Mouse (Mus musculus) limb, embryonic 11.5 days (tissue): ENCODE data around the gene Cds2. TPM values are rescaled to one million over a fixed set of nuclear protein-coding genes. Genes with fewer than 3 reads are reported as not detected.

Experiments used
- ATAC-seq: fragments of 200-750 bp; cut with Nextera tagmentation; 2 replicates; pipeline ENCODE4 v1.8.0; 2017; ENCODE audit warnings: low read depth; ENCODE audit not compliant: insufficient number of reproducible peaks, low FRiP score, low TSS enrichment
- DNase-seq: peaks from one replicate; pipeline ENCODE4 v3.0.0-alpha.2; 2015; ENCODE audit warnings: low spot score
- H3K27ac ChIP-seq: fragments of 300-500 bp; sonication (generic); replicated peaks from 2 replicates; pipeline ENCODE4 v1.5.1; 2014; ENCODE audit warnings: low read depth, mild to moderate bottlenecking, low read length
- H3K27me3 ChIP-seq: fragments of 300-500 bp; sonication (generic); 2 replicates; pipeline ENCODE4 v1.6.1; 2014; ENCODE audit warnings: mild to moderate bottlenecking, low read length, mixed read lengths; ENCODE audit not compliant: control insufficient read depth, insufficient read depth
- H3K36me3 ChIP-seq: fragments of 300-500 bp; sonication (generic); 2 replicates; pipeline ENCODE4 v1.6.1; 2014; ENCODE audit warnings: mild to moderate bottlenecking, low read length, moderate library complexity, mixed read lengths; ENCODE audit not compliant: control insufficient read depth, insufficient read depth
- H3K4me1 ChIP-seq: fragments of 300-500 bp; sonication (generic); 2 replicates; pipeline ENCODE4 v1.6.1; 2014; ENCODE audit warnings: low read length, mixed read lengths; ENCODE audit not compliant: control insufficient read depth, insufficient read depth
- H3K4me2 ChIP-seq: fragments of 300-500 bp; sonication (generic); 2 replicates; pipeline ENCODE4 v1.6.1; 2014; ENCODE audit warnings: low read depth, mild to moderate bottlenecking, moderate library complexity; ENCODE audit not compliant: severe bottlenecking
- H3K4me3 ChIP-seq: fragments of 300-500 bp; sonication (generic); 2 replicates; pipeline ENCODE4 v1.5.1; 2014; ENCODE audit warnings: low read depth, low read length
- H3K9ac ChIP-seq: fragments of 300-500 bp; sonication (generic); 2 replicates; pipeline ENCODE4 v1.6.1; 2014; ENCODE audit warnings: mild to moderate bottlenecking, low read length
- H3K9me3 ChIP-seq: fragments of 300-500 bp; sonication (generic); 2 replicates; pipeline ENCODE4 v1.6.1; 2016; ENCODE audit warnings: low read length; ENCODE audit not compliant: control insufficient read depth
- WGBS: fragments of 180-500 bp; shearing (Covaris S2); extraction: QIAGEN DNeasy Blood & Tissue Kit; methylation state at CpG from one replicate; pipeline ENCODE4 v1.1.7; 2014; 5-methylcytosine and 5-hydroxymethylcytosine counted together
- polyA plus RNA-seq: library from polyadenylated mRNA; unstranded; fragments of >200 nt; fragmentation: Nextera tagmentation; extraction: Ambion mirVana; gene quantifications from 2 replicates; pipeline ENCODE4 v1.2.1, GENCODE M21; 2014

The Cds2 gene
- polyA plus RNA-seq, 1 experiment from 2014 or later: 27.4 TPM

GRCm38 (mm10) chr2:132337202-132337601 lies 74.3 kb downstream of the Cds2 start:
- Histone ChIP-seq H3K27ac (no peak overlapping the region), H3K9me3 (no peaks in the 10 kb centered on the region), H3K4me1 (no peaks in the 10 kb centered on the region), H3K27me3 (no peaks in the 10 kb centered on the region), H3K4me2 (no peak overlapping the region), H3K36me3 (no peaks in the 10 kb centered on the region), H3K4me3 (no peak overlapping the region), H3K9ac (no peak overlapping the region)
- ATAC-seq: no peak
- WGBS: 92% methylated on average over 2 of the region's 2 CpGs
- DNase-seq: no peak

- Histone ChIP-seq H3K4me3 (no peak overlapping the region), H3K4me1 (no peaks in the 10 kb centered on the region), H3K4me2 (no peak overlapping the region), H3K9me3 (no peaks in the 10 kb centered on the region), H3K27me3 (no peaks in the 10 kb centered on the region), H3K9ac (no peak overlapping the region), H3K36me3 (no peaks in the 10 kb centered on the region), H3K27ac (no peak overlapping the region)
- DNase-seq: no peak
- ATAC-seq: no peak
- 86% methylated on average over 2 of the region's 2 CpGs for WGBS
These were observed 77.4 kb downstream of the Cds2 start for GRCm38 (mm10) chr2:132340350-132340749.

GRCm38 (mm10) chr2:132341293-132341692 lies 78.3 kb downstream of the Cds2 start:
- WGBS: 88% methylated on average over 3 of the region's 3 CpGs

GRCm38 (mm10) chr2:132343846-132344245 lies 80.9 kb downstream of the Cds2 start:
- Histone ChIP-seq H3K9me3 (no peaks in the 10 kb centered on the region), H3K36me3 (no peaks in the 10 kb centered on the region), H3K4me2 (no peak overlapping the region), H3K27ac (no peak overlapping the region), H3K4me3 (no peak overlapping the region), H3K9ac (no peak overlapping the region), H3K4me1 (no peaks in the 10 kb centered on the region), H3K27me3 (no peaks in the 10 kb centered on the region)
- DNase-seq (no peak), ATAC-seq (no peak)
- 86% methylated on average over 11 of the region's 11 CpGs for WGBS

More at GRCm38 (mm10) chr2:132341293-132341692, 78.3 kb downstream of the Cds2 start:
- DNase-seq (no peak), ATAC-seq (no peak)
- Histone ChIP-seq H3K4me1 (no peaks in the 10 kb centered on the region), H3K9ac (no peak overlapping the region), H3K4me2 (no peak overlapping the region), H3K9me3 (no peaks in the 10 kb centered on the region), H3K27me3 (no peaks in the 10 kb centered on the region), H3K4me3 (no peak overlapping the region), H3K36me3 (no peaks in the 10 kb centered on the region), H3K27ac (no peak overlapping the region)

Other genes with a start within 250 kb of the Cds2 start
- gene Rassf2, start 232.9 kb upstream of the Cds2 start, polyA plus RNA-seq: 6.9 and 8.5 TPM in 2 replicates
- 9.7 and 12.0 TPM in 2 replicates for gene Slc23a2, start 118.0 kb upstream of the Cds2 start, polyA plus RNA-seq
- gene Tmem230, start 15.3 kb upstream of the Cds2 start, polyA plus RNA-seq: 49.0 and 54.2 TPM in 2 replicates
- 409 and 410 TPM in 2 replicates for gene Pcna, start 9.8 kb upstream of the Cds2 start, polyA plus RNA-seq
- gene Prokr2, start 122.3 kb downstream of the Cds2 start, polyA plus RNA-seq: 2.0 and 2.7 TPM in 2 replicates